Mouse (Mus musculus) stomach, postnatal 0 days (tissue): Measurements from ENCODE around the gene Gmnc. TPM values are rescaled to one million over a fixed set of nuclear protein-coding genes. Genes with fewer than 3 reads are reported as not detected.

Experiments used
- ATAC-seq: fragments of 200-750 bp; cut with Nextera tagmentation; 2 replicates; pipeline ENCODE4 v1.8.0; 2017; ENCODE audit not compliant: low FRiP score, low TSS enrichment
- DNase-seq: peaks from one replicate; pipeline ENCODE4 v3.0.0-alpha.2; 2016; ENCODE audit warnings: low spot score
- H3K27ac ChIP-seq: fragments of 300-500 bp; sonication (generic); replicated peaks from 2 replicates; pipeline ENCODE4 v1.5.1; 2014; ENCODE audit warnings: mild to moderate bottlenecking, control low read depth
- H3K27me3 ChIP-seq: fragments of 300-500 bp; sonication (generic); 2 replicates; pipeline ENCODE4 v1.6.1; 2014; ENCODE audit warnings: low read length; ENCODE audit not compliant: control insufficient read depth, insufficient read depth
- H3K36me3 ChIP-seq: fragments of 300-500 bp; sonication (generic); 2 replicates; pipeline ENCODE4 v1.6.1; 2014; ENCODE audit warnings: low read length, mixed read lengths; ENCODE audit not compliant: control insufficient read depth, insufficient read depth
- H3K4me1 ChIP-seq: fragments of 300-500 bp; sonication (generic); replicated peaks from 2 replicates; pipeline ENCODE4 v1.6.1; 2014; ENCODE audit warnings: antibody characterized with exemption; ENCODE audit not compliant: control insufficient read depth, insufficient read depth
- H3K4me2 ChIP-seq: fragments of 300-500 bp; sonication (generic); replicated peaks from 2 replicates; pipeline ENCODE4 v1.6.1; 2014; ENCODE audit warnings: low read depth, mild to moderate bottlenecking, control low read depth, moderate library complexity
- H3K4me3 ChIP-seq: fragments of 300-500 bp; sonication (generic); 2 replicates; pipeline ENCODE4 v1.5.1; 2014; ENCODE audit warnings: low read depth, low read length, control low read depth
- H3K9ac ChIP-seq: fragments of 300-500 bp; sonication (generic); 2 replicates; pipeline ENCODE4 v1.6.1; 2014; ENCODE audit warnings: mild to moderate bottlenecking, low read length, control low read depth, mixed read lengths
- H3K9me3 ChIP-seq: fragments of 300-500 bp; sonication (generic); 2 replicates; pipeline ENCODE4 v1.6.1; 2016; ENCODE audit warnings: low read length; ENCODE audit not compliant: control insufficient read depth
- CTCF ChIP-seq: IDR thresholded peaks from 2 replicates; pipeline ENCODE4 v1.5.1; 2016; ENCODE audit warnings: antibody characterized with exemption, low read depth, mild to moderate bottlenecking, moderate library complexity
- EP300 ChIP-seq: optimal IDR thresholded peaks from 2 replicates; pipeline ENCODE3; 2016; ENCODE audit warnings: antibody characterized with exemption
- WGBS: fragments of 180-500 bp; shearing (Covaris S2); extraction: QIAGEN DNeasy Blood & Tissue Kit; methylation state at CpG from one replicate; pipeline ENCODE4 v1.1.7; 2014; 5-methylcytosine and 5-hydroxymethylcytosine counted together
- polyA plus RNA-seq: library from polyadenylated mRNA; unstranded; fragments of >200 nt; fragmentation: Nextera tagmentation; extraction: Ambion mirVana; gene quantifications from 2 replicates; pipeline ENCODE4 v1.2.1, GENCODE M21; 2015

Gmnc gene
- polyA plus RNA-seq, 1 experiment from 2014 or later, result 0.04 TPM

DNA sequence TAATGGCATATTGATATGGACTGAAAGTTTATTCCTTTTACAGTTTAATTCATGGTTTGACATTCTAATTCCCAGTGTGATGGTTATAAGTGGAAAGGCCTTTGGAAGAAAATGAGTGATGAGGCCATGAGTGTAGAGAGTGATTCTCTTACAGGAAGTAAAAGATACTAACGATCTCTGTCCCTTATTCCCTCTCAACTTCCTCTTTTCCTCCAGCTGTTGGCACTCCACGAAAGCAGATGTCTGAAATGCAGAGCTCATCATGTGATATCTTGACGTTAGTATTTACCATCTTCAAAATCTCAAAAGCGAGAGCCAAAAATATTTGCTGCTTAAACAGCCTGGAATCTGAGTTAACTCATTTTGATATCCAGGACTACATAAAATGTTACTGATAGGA, 105.1 kb downstream of the Gmnc start:
- Histone ChIP-seq H3K4me2 (no peak overlapping the region), H3K9me3 (no peaks in the 10 kb centered on the region), H3K27ac (no peak overlapping the region), H3K27me3 (no peaks in the 10 kb centered on the region), H3K36me3 (no peaks in the 10 kb centered on the region), H3K4me3 (no peak overlapping the region), H3K9ac (no peak overlapping the region), H3K4me1 (no peaks in the 10 kb centered on the region)
- no peak for TF ChIP-seq CTCF
- no peak for TF ChIP-seq EP300
- ATAC-seq, result no peak
- no peak for DNase-seq
- WGBS, result 51% methylated on average over 4 of the region's 4 CpGs

DNA sequence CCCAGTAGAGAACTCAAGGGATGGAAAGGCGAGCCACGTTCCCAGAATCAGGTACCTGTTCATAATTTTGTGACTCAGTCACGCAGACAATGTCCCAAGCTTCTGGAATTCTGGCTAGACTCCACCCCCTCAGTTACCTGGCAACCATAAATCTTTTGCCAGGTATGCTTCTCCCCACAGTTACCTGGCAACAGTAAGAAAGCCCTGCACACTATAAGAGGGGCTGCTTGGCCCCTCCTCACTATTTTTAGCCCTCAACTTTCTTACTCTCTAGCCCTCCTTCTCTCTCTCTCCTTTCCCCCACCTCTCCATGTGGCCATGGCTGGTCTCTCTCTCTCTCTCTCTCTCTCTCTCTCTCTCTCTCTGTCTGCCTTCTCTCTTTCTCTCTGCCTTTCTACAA, 114.6 kb downstream of the Gmnc start:
- TF ChIP-seq EP300, result no peak
- TF ChIP-seq CTCF, result no peak
- no peak overlapping the region for H3K27ac ChIP-seq
- 50% methylated on average over 3 of the region's 3 CpGs for WGBS
- H3K36me3 ChIP-seq, result no peaks in the 10 kb centered on the region
- H3K4me1 ChIP-seq, result no peaks in the 10 kb centered on the region
- H3K4me2 ChIP-seq, result no peak overlapping the region
- no peak overlapping the region for H3K4me3 ChIP-seq
- no peak overlapping the region for H3K9ac ChIP-seq
- ATAC-seq, result no peak
- no peaks in the 10 kb centered on the region for H3K9me3 ChIP-seq
- no peaks in the 10 kb centered on the region for H3K27me3 ChIP-seq
- DNase-seq, result no peak
